Mouse (Mus musculus): ENCODE results near the gene Phrf1. TPM values are rescaled to one million over a fixed set of nuclear protein-coding genes. Genes with fewer than 3 reads are reported as not detected.

Gene Phrf1
- polyA plus RNA-seq, 2 experiments = 14.1 to 25.7 TPM

GRCm38 (mm10) chr7:141215880-141216733 is 12.5 kb upstream of the Phrf1 start:
- H3K9ac ChIP-seq (replicated peaks) = peak overlapping the region; percentile 64
- H3K36me3 ChIP-seq (replicated peaks; ENCODE audit: control insufficient read depth, insufficient read depth, low read depth) = peaks cover 6% of the 10 kb centered on the region; the same call in 1 of the 2 replicates
- H3K27me3 ChIP-seq (ENCODE audit: control insufficient read depth, insufficient read depth, low read length) = no peaks in the 10 kb centered on the region
- peak overlapping the region; percentile 48 for H3K27ac ChIP-seq
- peak overlapping the region; percentile 74 for H3K4me2 ChIP-seq (ENCODE audit: low read depth)
- peak overlapping the region; percentile 60 to 63 for H3K4me3 ChIP-seq (ENCODE audit: insufficient read depth in 1 of 2, low read depth in 2 of 2, low read length in 2 of 2)
- peaks cover 18 to 49% of the 10 kb centered on the region in 2 experiments for H3K4me1 ChIP-seq (replicated peaks; ENCODE audit: control insufficient read depth in 2 of 2, insufficient read depth in 2 of 2, low read length in 1 of 2)
- WGBS (ENCODE audit: insufficient replicate concordance) = 2% methylated on average over 42 of the region's 42 CpGs
- DNase-seq (ENCODE audit: low read depth in 3 of 3, low spot score in 3 of 3) = peak in 2 of 3 experiments; percentile 49 to 55
- no peaks in the 10 kb centered on the region for H3K9me3 ChIP-seq (ENCODE audit: control insufficient read depth, low read length)
- no peak for TF ChIP-seq EP300 (IDR thresholded peaks at IDR 0.05; ENCODE audit: low read depth)
- no peak for TF ChIP-seq CTCF (IDR thresholded peaks at IDR 0.05; ENCODE audit: low read depth)
- peak; percentile 51 for ATAC-seq (ENCODE audit: insufficient read depth)

GRCm38 (mm10) chr7:141216894-141217293 is 11.7 kb upstream of the Phrf1 start:
- TF ChIP-seq EP300 (IDR thresholded peaks at IDR 0.05; ENCODE audit: low read depth) (no peak), CTCF (IDR thresholded peaks at IDR 0.05; ENCODE audit: low read depth) (no peak)
- DNase-seq (ENCODE audit: low read depth in 3 of 3, low spot score in 3 of 3) = no peak
- no peaks in the 10 kb centered on the region for H3K9me3 ChIP-seq (ENCODE audit: control insufficient read depth, low read length)
- no peak for ATAC-seq (ENCODE audit: insufficient read depth)
- peak overlapping the region; percentile 74 for H3K4me2 ChIP-seq (ENCODE audit: low read depth)
- peak overlapping the region; percentile 60 to 63 for H3K4me3 ChIP-seq (ENCODE audit: insufficient read depth in 1 of 2, low read depth in 2 of 2, low read length in 2 of 2)
- H3K9ac ChIP-seq (replicated peaks) = no peak overlapping the region
- H3K27me3 ChIP-seq (ENCODE audit: control insufficient read depth, insufficient read depth, low read length) = no peaks in the 10 kb centered on the region
- peaks cover 6% of the 10 kb centered on the region; the same call in 1 of the 2 replicates for H3K36me3 ChIP-seq (replicated peaks; ENCODE audit: control insufficient read depth, insufficient read depth, low read depth)
- 82% methylated on average over 11 of the region's 11 CpGs for WGBS (ENCODE audit: insufficient replicate concordance)
- H3K27ac ChIP-seq = no peak overlapping the region
- peaks cover 20 to 51% of the 10 kb centered on the region in 2 experiments for H3K4me1 ChIP-seq (replicated peaks; ENCODE audit: control insufficient read depth in 2 of 2, insufficient read depth in 2 of 2, low read length in 1 of 2)

DNA sequence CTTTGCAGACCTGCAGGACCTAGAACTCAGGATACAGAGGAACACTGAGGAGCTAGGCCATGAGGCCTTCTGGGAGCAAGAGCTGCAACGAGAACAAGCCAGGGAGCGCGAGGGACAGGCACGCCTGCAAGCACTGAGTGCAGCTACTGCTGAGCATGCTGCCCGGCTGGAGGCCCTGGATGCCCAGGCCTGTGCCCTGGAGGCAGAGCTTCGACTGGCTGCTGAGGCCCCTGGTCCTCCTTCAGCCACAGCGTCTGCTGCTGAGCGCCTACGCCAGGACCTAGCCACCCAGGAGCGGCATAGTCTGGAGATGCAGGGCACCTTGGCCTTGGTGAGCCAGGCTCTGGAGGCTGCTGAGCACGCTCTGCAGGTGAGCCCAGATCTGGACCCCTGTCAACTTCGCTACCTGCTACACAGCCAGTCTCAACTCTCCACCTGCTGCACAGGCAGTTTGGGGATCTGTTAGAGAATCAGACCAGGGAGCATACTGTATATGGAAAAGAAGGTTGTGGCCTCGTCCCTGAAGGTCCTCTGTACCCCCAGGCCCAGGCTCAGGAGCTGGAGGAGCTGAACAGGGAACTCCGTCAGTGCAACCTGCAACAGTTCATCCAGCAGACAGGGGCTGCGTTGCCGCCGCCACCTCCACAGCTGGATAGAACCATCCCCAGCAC is 11.1 kb upstream of the Phrf1 start:
- H3K27ac ChIP-seq = no peak overlapping the region
- peaks cover 26 to 54% of the 10 kb centered on the region in 2 experiments for H3K4me1 ChIP-seq (replicated peaks; ENCODE audit: control insufficient read depth in 2 of 2, insufficient read depth in 2 of 2, low read length in 1 of 2)
- H3K4me3 ChIP-seq (ENCODE audit: insufficient read depth in 1 of 2, low read depth in 2 of 2, low read length in 2 of 2) = peak overlapping the region in 1 of 2 experiments; percentile 63; a peak in 1 of 4 replicates
- ATAC-seq (ENCODE audit: insufficient read depth) (no peak), DNase-seq (ENCODE audit: low read depth in 3 of 3, low spot score in 3 of 3) (no peak)
- peak overlapping the region; percentile 74 for H3K4me2 ChIP-seq (ENCODE audit: low read depth)
- WGBS (ENCODE audit: insufficient replicate concordance) = 91% methylated on average over 17 of the region's 17 CpGs
- H3K9me3 ChIP-seq (ENCODE audit: control insufficient read depth, low read length) = no peaks in the 10 kb centered on the region
- H3K27me3 ChIP-seq (ENCODE audit: control insufficient read depth, insufficient read depth, low read length) = no peaks in the 10 kb centered on the region
- no peak for TF ChIP-seq EP300 (IDR thresholded peaks at IDR 0.05; ENCODE audit: low read depth)
- TF ChIP-seq CTCF (IDR thresholded peaks at IDR 0.05; ENCODE audit: low read depth) = no peak
- H3K9ac ChIP-seq (replicated peaks) = no peak overlapping the region
- H3K36me3 ChIP-seq (replicated peaks; ENCODE audit: control insufficient read depth, insufficient read depth, low read depth) = peaks cover 6% of the 10 kb centered on the region; the same call in 1 of the 2 replicates

DNA sequence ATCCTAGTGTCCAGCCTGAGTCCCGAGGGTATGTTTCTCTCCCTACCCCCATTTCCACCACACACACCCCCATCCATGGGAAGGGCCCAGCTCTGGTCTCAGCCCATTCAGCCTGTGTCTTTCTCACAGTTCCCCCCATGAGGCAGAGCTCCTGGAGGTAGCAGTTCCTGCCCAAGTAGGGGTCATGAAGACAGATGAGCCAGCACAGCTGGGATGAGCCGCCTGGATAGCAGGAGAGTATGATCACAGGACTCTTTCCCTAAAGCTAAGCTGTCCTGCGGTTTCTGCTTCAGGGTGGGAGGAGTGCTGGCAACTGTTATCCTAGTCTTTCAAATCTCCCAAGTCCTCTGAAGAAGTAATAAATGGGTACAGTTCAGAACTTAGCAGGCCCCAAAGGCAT is 10.4 kb upstream of the Phrf1 start:
- Histone ChIP-seq H3K4me1 (replicated peaks; ENCODE audit: control insufficient read depth in 2 of 2, insufficient read depth in 2 of 2, low read length in 1 of 2) (peaks cover 30 to 54% of the 10 kb centered on the region in 2 experiments), H3K9me3 (ENCODE audit: control insufficient read depth, low read length) (no peaks in the 10 kb centered on the region), H3K27ac (no peak overlapping the region; the same call in 1 of the 2 replicates), H3K36me3 (replicated peaks; ENCODE audit: control insufficient read depth, insufficient read depth, low read depth) (peaks cover 6% of the 10 kb centered on the region; the same call in 1 of the 2 replicates), H3K4me3 (ENCODE audit: insufficient read depth in 1 of 2, low read depth in 2 of 2, low read length in 2 of 2) (no peak overlapping the region), H3K27me3 (ENCODE audit: control insufficient read depth, insufficient read depth, low read length) (no peaks in the 10 kb centered on the region), H3K4me2 (ENCODE audit: low read depth) (no peak overlapping the region), H3K9ac (replicated peaks) (no peak overlapping the region)
- 79% methylated on average over 3 of the region's 3 CpGs for WGBS (ENCODE audit: insufficient replicate concordance)
- no peak for TF ChIP-seq EP300 (IDR thresholded peaks at IDR 0.05; ENCODE audit: low read depth)
- TF ChIP-seq CTCF (IDR thresholded peaks at IDR 0.05; ENCODE audit: low read depth) = no peak
- DNase-seq (ENCODE audit: low read depth in 3 of 3, low spot score in 3 of 3) (no peak), ATAC-seq (ENCODE audit: insufficient read depth) (no peak)
